Mouse (Mus musculus) lung, adult 18-20 months (tissue): ENCODE measurements at regions not wholly inside any gene's neighbourhood (a gene's known extent, or its start where the extent isn't known, plus 50 kb on each side); places are given as distances from the start of the nearest gene placed in this dataset.
"Not testable (repeated sequence)": the region's sequence is repeated elsewhere in the genome, so short reads cannot be mapped to it uniquely, and the experiment has no call there.

Experiments used
- DNase-seq, 2 experiments: peaks; one replicate each; pipeline ENCODE4 v3.0.0; 2022; ENCODE audit warnings: mixed read lengths in 2 of 2

GRCm38 (mm10) chr12:23216521-23216920 is 563.5 kb downstream of the Gm10330 start:
- DNase-seq = not testable (repeated sequence)

GRCm38 (mm10) chr12:23189546-23189945 is 590.5 kb downstream of the Gm10330 start:
- peak; percentile 1 to 4 for DNase-seq

- not testable (repeated sequence) for DNase-seq
Measured at GRCm38 (mm10) chr12:23189110-23189509, 591.0 kb downstream of the Gm10330 start.
